Mouse (Mus musculus) megakaryocyte, embryonic 14.5 days (primary cell): ENCODE results near the gene Gpr89.

Experiments used
- FLI1 ChIP-seq: IDR thresholded peaks from 2 replicates; pipeline ENCODE4 v1.6.1; 2012; ENCODE audit warnings: low read length, inconsistent platforms, mixed read lengths
- GATA1 ChIP-seq: IDR thresholded peaks from 3 replicates; pipeline ENCODE4 v1.6.1; 2012; ENCODE audit warnings: mixed read lengths, low read length, inconsistent platforms, borderline replicate concordance

- TF ChIP-seq GATA1, result no peak
- TF ChIP-seq FLI1, result no peak
These were observed 80.5 kb downstream of the Gpr89 start for GRCm38 (mm10) chr3:96824614-96825013.
